Comparison of ENCODE assay signal across 8 mouse cellular contexts in the genomic region with DNA sequence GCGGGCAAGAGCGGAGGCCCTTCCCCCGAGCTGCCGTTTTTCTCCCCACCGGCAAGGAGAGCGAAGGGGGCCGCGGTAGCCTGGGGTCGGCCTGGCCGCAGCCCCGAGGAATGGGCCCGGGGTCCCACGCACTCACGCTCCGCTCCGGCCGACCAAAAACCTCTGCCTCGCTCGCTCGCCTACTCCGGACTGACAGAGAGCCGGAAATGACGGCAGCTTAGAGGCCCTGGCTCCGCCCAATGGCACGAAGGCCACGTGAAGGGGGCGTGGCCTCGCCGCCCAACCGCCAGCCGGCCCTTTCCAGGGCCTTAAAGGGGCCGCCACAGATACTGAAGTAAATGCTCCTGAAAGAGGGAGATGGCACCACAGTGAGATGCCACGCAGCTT. TPM values are rescaled to one million over a fixed set of nuclear protein-coding genes. Genes with fewer than 3 reads are reported as not detected.
DNase-seq lines count a peak whose midpoint lies in the region; ATAC-seq lines count a peak whose summit lies in the region.

No protein-coding gene starts in this region.

- H3K36me3 ChIP-seq in intestine, embryonic 14.5 days (ENCODE audit: control insufficient read depth, insufficient read depth, low read length) = peaks cover 29% of the 10 kb centered on the region

- DNase-seq in adrenal gland, adult 2 months = peak; percentile 95
- DNase-seq in embryo, embryonic 11 days = peak; percentile 99
- peak; percentile 93 for DNase-seq in gastrocnemius, postnatal 25 days
- DNase-seq in intestine, embryonic 14.5 days (ENCODE audit: low spot score) = peak; percentile 96
- DNase-seq in left cerebral cortex, postnatal 10 days (ENCODE audit: extremely low spot score in 1 of 2, low spot score in 2 of 2) = peak; percentile 90 to 96
- DNase-seq in right cerebral cortex, postnatal 14 days = peak; percentile 95
- DNase-seq in urinary bladder, postnatal 25 days (ENCODE audit: low spot score) = peak; percentile 93

- H3K4me2 ChIP-seq in intestine, embryonic 14.5 days (ENCODE audit: low read length) = peak overlapping the region; percentile 87

- peak overlapping the region; percentile 94 for H3K4me3 ChIP-seq in intestine, embryonic 14.5 days (ENCODE audit: low read depth, low read length)

- intact Hi-C loops in left cerebral cortex, postnatal 10 days (cut with DNase I) = loop anchor here (5.0 kb wide), 1 partner anchor 41 kb away; no protein-coding TSS in a partner anchor

- peak overlapping the region; percentile 99 for H3K9ac ChIP-seq in intestine, embryonic 14.5 days (ENCODE audit: low read length)

- peak overlapping the region; percentile 92 for H3K27ac ChIP-seq in intestine, embryonic 14.5 days (ENCODE audit: low read depth)

- H3K9me3 ChIP-seq in intestine, embryonic 14.5 days (ENCODE audit: control insufficient read depth, low read length) = no peaks in the 10 kb centered on the region

- no peaks in the 10 kb centered on the region for H3K27me3 ChIP-seq in intestine, embryonic 14.5 days (replicated peaks; ENCODE audit: control insufficient read depth, insufficient read depth, low read length)

- H3K4me1 ChIP-seq in intestine, embryonic 14.5 days (replicated peaks; ENCODE audit: control insufficient read depth, insufficient read depth, low read length) = peaks cover 20% of the 10 kb centered on the region

- peak; percentile 96 for ATAC-seq in intestine, embryonic 14.5 days (replicated peaks; ENCODE audit: low FRiP score, low TSS enrichment, low read depth)
- ATAC-seq in megakaryocyte-erythroid progenitor cell, adult 5-6 weeks (replicated peaks; ENCODE audit: low FRiP score, low TSS enrichment, poor library complexity, severe bottlenecking) = peak; percentile 99

- under 1% methylated on average over 29 of the region's 33 CpGs for WGBS in intestine, embryonic 14.5 days

RNA-seq across cellular contexts. Expression of a gene that starts 1.0 kb away (rescaled TPM):
- total RNA-seq in adrenal gland, adult 2 months (2021) = 100 to 1,000 TPM; 175 to 199 TPM
- 0.47 and 0.56 TPM in 2 replicates for polyA plus RNA-seq in adrenal gland, adult 2 months (2012; rRNA removed)
- 10 to 100 TPM; 83.4 to 86.2 TPM for total RNA-seq in gastrocnemius, postnatal 25 days (2021)
- 716 and 762 TPM in 2 replicates for polyA plus RNA-seq in intestine, embryonic 14.5 days (2014; fragmentation: Nextera tagmentation; extraction: Ambion mirVana)
- total RNA-seq in left cerebral cortex, postnatal 10 days (2021) = 100 to 1,000 TPM; 308 to 324 TPM
- total RNA-seq in megakaryocyte-erythroid progenitor cell, adult 5-6 weeks (2014; fragmentation: Nextera tagmentation) = 341 and 370 TPM in 2 replicates
- total RNA-seq in megakaryocyte-erythroid progenitor cell, adult 5-6 weeks (2017) = 614 and 656 TPM in 2 replicates

Comparison
In these comparisons a context has a peak if more than half of its experiments do, and no peak if none do; other contexts are left out.
1. Peak in every context shown above with its lines: DNase-seq, ATAC-seq, H3K4me3 ChIP-seq and H3K27ac ChIP-seq.